Mouse (Mus musculus): ENCODE results near the gene Rab8b. TPM values are rescaled to one million over a fixed set of nuclear protein-coding genes. Genes with fewer than 3 reads are reported as not detected.
A peak's percentile ranks its signal among the peaks of the same experiment; 100 is the strongest.

Gene Rab8b
- polyA plus RNA-seq, 1 experiment, result 2.7 TPM

- Histone ChIP-seq H3K36me3 (ENCODE audit: control insufficient read depth, insufficient read depth, low read length) (peaks cover 10% of the 10 kb centered on the region), H3K27me3 (ENCODE audit: control insufficient read depth, insufficient read depth, low read length) (no peaks in the 10 kb centered on the region), H3K4me1 (ENCODE audit: control insufficient read depth, insufficient read depth, insufficient read length, low read length) (peaks cover 10% of the 10 kb centered on the region; the same call in 1 of the 2 replicates), H3K4me3 (ENCODE audit: low read depth, low read length) (peak within 1 kb of the TSS; percentile 83), H3K27ac (ENCODE audit: insufficient read depth, low read depth, low read length) (peak within 1 kb of the TSS; percentile 87)
- peak; percentile 88 for TF ChIP-seq POLR2A (IDR thresholded peaks at IDR 0.05; ENCODE audit: low read depth, low read length)
- 0 out of 2 replicates have a peak, but pooled peaks have one; percentile 2 for TF ChIP-seq CTCF (IDR thresholded peaks at IDR 0.05; ENCODE audit: extremely low read depth, insufficient read length, insufficient replicate concordance, low read depth, low read length)
- WGBS, result under 1% methylated on average over 74 of the region's 77 CpGs
These were observed 26.5 kb upstream of the Rab8b start, which contains the start of gene Rps27l for GRCm38 (mm10) chr9:66945647-66946641. TSS of gene Rps27l (plus strand) at chr9:66946086.

GRCm38 (mm10) chr9:66945161-66945560, 25.7 kb upstream of the Rab8b start:
- no peak for TF ChIP-seq POLR2A (IDR thresholded peaks at IDR 0.05; ENCODE audit: low read depth, low read length)
- Histone ChIP-seq H3K4me1 (ENCODE audit: control insufficient read depth, insufficient read depth, insufficient read length, low read length) (peaks cover 10% of the 10 kb centered on the region; the same call in 1 of the 2 replicates), H3K4me3 (ENCODE audit: low read depth, low read length) (peak overlapping the region; percentile 83), H3K27ac (ENCODE audit: insufficient read depth, low read depth, low read length) (peak overlapping the region; percentile 87), H3K36me3 (ENCODE audit: control insufficient read depth, insufficient read depth, low read length) (peaks cover 10% of the 10 kb centered on the region), H3K27me3 (ENCODE audit: control insufficient read depth, insufficient read depth, low read length) (no peaks in the 10 kb centered on the region)
- 30% methylated on average over 4 of the region's 4 CpGs for WGBS

- Histone ChIP-seq H3K27me3 (ENCODE audit: control insufficient read depth, insufficient read depth, low read length) (no peaks in the 10 kb centered on the region), H3K4me1 (ENCODE audit: control insufficient read depth, insufficient read depth, insufficient read length, low read length) (peaks cover 10% of the 10 kb centered on the region; the same call in 1 of the 2 replicates), H3K4me3 (ENCODE audit: low read depth, low read length) (no peak overlapping the region), H3K27ac (ENCODE audit: insufficient read depth, low read depth, low read length) (no peak overlapping the region), H3K36me3 (ENCODE audit: control insufficient read depth, insufficient read depth, low read length) (no peaks in the 10 kb centered on the region)
- TF ChIP-seq POLR2A (IDR thresholded peaks at IDR 0.05; ENCODE audit: low read depth, low read length), result no peak
- 0 out of 2 replicates have a peak, but pooled peaks have one; percentile 10 for TF ChIP-seq CTCF (IDR thresholded peaks at IDR 0.05; ENCODE audit: extremely low read depth, insufficient read length, insufficient replicate concordance, low read depth, low read length)
- WGBS, result 3% methylated on average over 4 of the region's 4 CpGs
These were observed 19.3 kb upstream of the Rab8b start for GRCm38 (mm10) chr9:66938836-66939235.

- Histone ChIP-seq H3K27me3 (ENCODE audit: control insufficient read depth, insufficient read depth, low read length) (no peaks in the 10 kb centered on the region), H3K4me3 (ENCODE audit: low read depth, low read length) (no peak overlapping the region), H3K4me1 (ENCODE audit: control insufficient read depth, insufficient read depth, insufficient read length, low read length) (peaks cover 6% of the 10 kb centered on the region; the same call in 1 of the 2 replicates), H3K27ac (ENCODE audit: insufficient read depth, low read depth, low read length) (no peak overlapping the region), H3K36me3 (ENCODE audit: control insufficient read depth, insufficient read depth, low read length) (no peaks in the 10 kb centered on the region)
- TF ChIP-seq CTCF (IDR thresholded peaks at IDR 0.05; ENCODE audit: extremely low read depth, insufficient read length, insufficient replicate concordance, low read depth, low read length), result no peak
- TF ChIP-seq POLR2A (IDR thresholded peaks at IDR 0.05; ENCODE audit: low read depth, low read length), result no peak
- WGBS, result 50% methylated on average over 8 of the region's 8 CpGs
These were observed 18.0 kb upstream of the Rab8b start for GRCm38 (mm10) chr9:66937507-66937906.

- Histone ChIP-seq H3K27ac (ENCODE audit: insufficient read depth, low read depth, low read length) (no peak overlapping the region), H3K4me1 (ENCODE audit: control insufficient read depth, insufficient read depth, insufficient read length, low read length) (no peaks in the 10 kb centered on the region), H3K27me3 (ENCODE audit: control insufficient read depth, insufficient read depth, low read length) (no peaks in the 10 kb centered on the region), H3K36me3 (ENCODE audit: control insufficient read depth, insufficient read depth, low read length) (no peaks in the 10 kb centered on the region), H3K4me3 (ENCODE audit: low read depth, low read length) (no peak overlapping the region)
- 80% methylated on average over 19 of the region's 19 CpGs for WGBS
- TF ChIP-seq POLR2A (IDR thresholded peaks at IDR 0.05; ENCODE audit: low read depth, low read length) (no peak), CTCF (IDR thresholded peaks at IDR 0.05; ENCODE audit: extremely low read depth, insufficient read length, insufficient replicate concordance, low read depth, low read length) (no peak)
These were observed 14.7 kb upstream of the Rab8b start for GRCm38 (mm10) chr9:66933869-66934808.

- H3K27me3 ChIP-seq (ENCODE audit: control insufficient read depth, insufficient read depth, low read length), result no peaks in the 10 kb centered on the region
- WGBS, result 60% methylated on average over 7 of the region's 7 CpGs
- no peaks in the 10 kb centered on the region for H3K36me3 ChIP-seq (ENCODE audit: control insufficient read depth, insufficient read depth, low read length)
- no peak for TF ChIP-seq CTCF (IDR thresholded peaks at IDR 0.05; ENCODE audit: extremely low read depth, insufficient read length, insufficient replicate concordance, low read depth, low read length)
- TF ChIP-seq POLR2A (IDR thresholded peaks at IDR 0.05; ENCODE audit: low read depth, low read length), result no peak
- no peak overlapping the region for H3K4me3 ChIP-seq (ENCODE audit: low read depth, low read length)
- no peak overlapping the region for H3K27ac ChIP-seq (ENCODE audit: insufficient read depth, low read depth, low read length)
- no peaks in the 10 kb centered on the region for H3K4me1 ChIP-seq (ENCODE audit: control insufficient read depth, insufficient read depth, insufficient read length, low read length)
These were observed 10.9 kb upstream of the Rab8b start for GRCm38 (mm10) chr9:66930351-66930750.
